Mouse (Mus musculus) left cerebral cortex, adult 9 months (tissue): ENCODE data around the gene Gm43518.

Experiments used
- DNase-seq, 2 experiments: peaks; one replicate each; pipeline ENCODE4 v3.0.0; 2022; ENCODE audit warnings: low spot score in 2 of 2

Gene Gm43518

GRCm38 (mm10) chr5:123927118-123927517, at the start of gene Gm43518:
Gene Gm43518 (plus strand): TSS chr5:123927418.
- DNase-seq, result no peak

- no peak for DNase-seq
Observed at GRCm38 (mm10) chr5:123878056-123878455, 49.2 kb upstream of the Gm43518 start.

- DNase-seq, result no peak
Observed at GRCm38 (mm10) chr5:123879928-123880327, 47.3 kb upstream of the Gm43518 start, which contains the start of gene Hcar1. Gene Hcar1 (minus strand): TSS chr5:123880020.

DNA sequence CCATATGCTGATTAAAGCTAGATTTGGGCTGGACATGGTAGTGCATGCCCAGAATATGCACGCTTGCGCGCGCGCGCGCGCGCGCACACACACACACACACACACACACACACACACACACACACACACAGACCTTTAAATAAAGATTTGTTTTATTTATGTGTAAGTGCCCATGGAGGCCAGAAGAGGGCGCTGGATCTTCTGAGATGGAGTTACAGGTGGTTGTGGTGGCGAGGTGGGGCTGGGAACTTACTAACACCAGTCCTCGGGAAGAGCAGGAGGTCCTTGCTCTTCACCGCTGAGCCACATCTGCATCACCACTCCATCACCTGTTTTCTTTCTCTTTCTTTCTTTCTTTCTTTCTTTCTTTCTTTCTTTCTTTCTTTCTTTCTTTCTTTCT, 46.4 kb upstream of the Gm43518 start:
- no peak for DNase-seq

- DNase-seq, result no peak
Observed at GRCm38 (mm10) chr5:123883891-123884290, 43.3 kb upstream of the Gm43518 start.

DNA sequence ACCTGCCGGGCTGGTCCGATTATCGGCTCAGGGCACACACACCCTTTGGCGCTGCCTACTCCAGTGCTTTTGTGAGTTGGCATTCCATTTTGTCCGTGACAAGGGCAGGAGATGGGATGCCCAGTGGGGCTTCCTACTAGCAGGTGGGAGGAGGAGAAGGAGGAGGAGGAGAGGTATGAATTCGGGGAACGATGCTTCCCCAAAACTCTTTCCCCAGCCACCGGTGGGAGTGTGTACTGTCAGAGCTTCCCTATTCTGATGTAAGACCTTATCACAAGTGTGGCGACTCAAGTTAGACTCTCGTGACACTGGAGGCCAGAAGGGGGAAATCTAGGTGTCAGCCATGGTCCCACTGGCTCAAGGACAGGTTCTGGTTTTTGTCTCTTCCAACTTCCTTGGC, 42.9 kb upstream of the Gm43518 start:
- DNase-seq, result no peak

GRCm38 (mm10) chr5:123886365-123886764, 40.9 kb upstream of the Gm43518 start:
- DNase-seq, result no peak

- no peak for DNase-seq
Observed at GRCm38 (mm10) chr5:123890312-123890711, 36.9 kb upstream of the Gm43518 start.

DNA sequence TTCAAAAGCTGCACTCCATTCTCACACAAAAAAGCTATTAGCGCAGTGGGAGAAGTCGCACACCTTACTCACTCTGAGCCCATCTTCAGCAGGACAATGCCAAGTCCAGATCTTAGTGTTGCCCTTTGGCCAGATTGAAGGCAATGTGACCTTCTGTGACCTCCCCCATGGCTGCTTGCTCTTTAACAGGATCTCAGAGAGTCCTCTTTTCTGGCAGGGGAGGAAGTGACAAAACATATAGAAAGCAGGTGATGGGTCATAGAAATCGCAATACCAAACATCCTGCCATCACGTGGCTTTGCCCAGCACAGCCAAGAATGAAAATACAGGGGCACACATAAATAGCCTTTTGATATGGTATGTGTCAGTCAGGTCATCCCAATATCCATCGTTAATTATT, 36.2 kb upstream of the Gm43518 start:
- DNase-seq, result no peak

- peak in 1 of 2 experiments; percentile 34 for DNase-seq
Observed at GRCm38 (mm10) chr5:123891669-123892068, 35.5 kb upstream of the Gm43518 start.

DNA sequence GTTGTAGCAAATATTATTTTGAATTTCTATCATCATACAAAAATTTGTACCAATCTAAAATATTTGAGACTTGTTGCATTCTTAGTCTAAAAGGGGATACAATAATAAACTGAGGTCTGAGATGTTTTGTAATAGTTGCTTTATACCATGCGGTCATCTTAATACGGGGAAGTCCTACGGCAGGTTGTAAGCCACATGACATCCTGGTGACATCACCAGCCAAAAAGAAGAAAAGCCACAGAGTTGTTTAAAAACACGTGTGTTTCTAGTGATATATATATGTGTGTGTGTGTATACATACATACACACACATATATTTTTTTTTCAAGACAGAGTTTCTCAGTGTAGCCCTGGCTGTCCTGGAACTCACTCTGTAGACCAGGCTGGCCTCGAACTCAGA, 33.7 kb upstream of the Gm43518 start:
- DNase-seq, result no peak

- no peak for DNase-seq
Observed at GRCm38 (mm10) chr5:123896395-123896794, 30.8 kb upstream of the Gm43518 start.

DNA sequence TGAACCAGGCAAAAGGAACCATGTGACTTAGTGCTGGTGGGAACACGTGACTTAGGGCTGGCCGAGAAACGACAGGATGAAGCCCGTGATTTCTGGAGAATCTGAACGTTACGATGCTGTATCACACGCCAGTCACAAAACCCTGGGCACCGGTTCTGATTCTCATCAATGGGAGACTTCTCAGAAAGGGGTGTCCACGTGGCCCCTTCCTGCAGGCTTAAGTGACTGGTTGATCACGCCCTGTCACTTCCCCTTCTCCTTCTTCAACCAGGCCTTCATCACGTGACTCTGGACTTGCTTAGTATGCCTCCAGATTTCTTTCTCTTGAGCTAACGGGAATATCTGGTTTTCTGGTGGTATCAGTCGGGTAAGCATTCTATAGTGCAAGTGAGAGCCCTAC, 29.9 kb upstream of the Gm43518 start:
- DNase-seq, result peak in 1 of 2 experiments; percentile 41

GRCm38 (mm10) chr5:123904059-123904672, 23.1 kb upstream of the Gm43518 start:
- no peak for DNase-seq

GRCm38 (mm10) chr5:123906146-123906975, 20.9 kb upstream of the Gm43518 start:
- DNase-seq, result no peak

DNA sequence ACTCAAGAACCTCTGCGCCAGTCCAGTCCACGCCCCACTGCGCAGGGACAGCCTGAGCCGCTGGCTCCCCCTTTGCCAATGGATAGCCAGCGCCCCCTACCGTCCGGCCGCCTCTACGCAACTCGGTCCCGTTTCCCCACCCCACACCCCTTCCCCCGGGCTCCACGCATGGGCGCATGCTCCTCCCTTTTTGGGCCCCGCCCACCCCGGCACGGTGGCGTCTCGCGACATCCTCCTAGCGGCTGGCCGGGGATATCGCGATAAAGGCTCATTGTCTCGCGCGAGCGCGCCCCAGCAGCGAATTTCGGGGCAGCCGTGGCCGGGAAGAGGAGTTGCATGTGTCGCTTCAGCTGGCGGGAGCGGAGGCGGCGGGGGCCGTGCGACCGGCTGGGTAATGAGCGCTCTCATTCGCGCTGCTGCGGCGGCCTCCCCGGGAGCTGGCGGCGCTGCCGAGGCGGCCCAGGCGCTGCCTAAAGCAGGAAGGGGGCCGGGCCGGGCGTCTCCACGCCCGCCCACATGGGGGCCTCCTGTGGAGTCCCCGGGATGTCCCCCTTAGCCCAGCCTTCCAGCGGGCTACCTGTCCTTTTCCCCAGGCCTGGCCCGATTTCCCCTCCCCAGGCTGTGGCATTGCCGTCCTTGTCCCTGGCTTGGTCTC, 20.1 kb upstream of the Gm43518 start, which contains the start of gene Denr:
Gene Denr, plus strand, starts transcription at position 200 of the 655 bp plus-strand sequence.
- peak; percentile 90 to 98 for DNase-seq

GRCm38 (mm10) chr5:123907631-123907977, 19.6 kb upstream of the Gm43518 start:
- no peak for DNase-seq

DNA sequence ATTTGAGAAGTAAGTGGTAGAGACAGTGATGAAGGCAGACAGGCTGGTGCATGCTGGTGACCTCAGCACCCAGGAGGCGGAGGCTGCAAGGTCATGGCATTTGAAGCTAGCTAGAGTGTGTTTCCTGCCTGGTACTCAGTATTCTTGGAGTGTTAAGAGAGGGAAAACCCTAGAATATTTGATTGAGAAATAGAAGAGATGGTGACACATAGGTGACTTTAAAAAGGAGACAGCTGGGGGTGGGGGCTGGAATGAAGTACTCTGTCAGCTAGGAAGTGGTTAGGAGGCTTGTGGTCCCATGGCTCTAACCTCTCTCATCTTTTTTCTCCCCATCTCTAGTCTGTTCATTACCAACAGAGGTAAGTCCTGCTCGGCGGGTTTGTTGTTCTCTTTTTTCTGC, 12.4 kb upstream of the Gm43518 start:
- DNase-seq, result no peak

- no peak for DNase-seq
Observed at GRCm38 (mm10) chr5:123922112-123922511, 5.1 kb upstream of the Gm43518 start.

GRCm38 (mm10) chr5:123930508-123930989, 3.3 kb downstream of the Gm43518 start, which contains the start of gene Ccdc62:
Gene Ccdc62 (plus strand): TSS chr5:123930679.
- peak; percentile 68 to 91 for DNase-seq

DNA sequence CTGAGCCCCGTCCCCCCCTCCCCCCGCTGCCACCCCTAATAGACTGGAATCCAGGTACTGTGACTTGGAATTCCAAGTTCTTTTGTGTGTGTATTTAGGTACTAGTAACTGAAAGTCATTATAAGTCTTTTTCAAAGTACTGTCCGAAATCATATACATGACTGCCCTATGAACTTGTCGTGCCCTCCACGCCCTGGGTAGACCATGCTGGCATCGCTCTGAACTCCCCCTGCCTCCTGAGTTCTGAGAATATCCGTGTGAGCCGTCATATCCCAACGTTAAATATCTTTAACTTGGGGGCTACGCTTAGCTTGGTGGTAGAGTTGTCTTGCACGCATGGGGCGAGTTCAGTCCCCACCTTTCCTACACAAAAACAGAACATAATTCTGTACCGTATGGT, 3.9 kb downstream of the Gm43518 start:
- DNase-seq, result no peak

DNA sequence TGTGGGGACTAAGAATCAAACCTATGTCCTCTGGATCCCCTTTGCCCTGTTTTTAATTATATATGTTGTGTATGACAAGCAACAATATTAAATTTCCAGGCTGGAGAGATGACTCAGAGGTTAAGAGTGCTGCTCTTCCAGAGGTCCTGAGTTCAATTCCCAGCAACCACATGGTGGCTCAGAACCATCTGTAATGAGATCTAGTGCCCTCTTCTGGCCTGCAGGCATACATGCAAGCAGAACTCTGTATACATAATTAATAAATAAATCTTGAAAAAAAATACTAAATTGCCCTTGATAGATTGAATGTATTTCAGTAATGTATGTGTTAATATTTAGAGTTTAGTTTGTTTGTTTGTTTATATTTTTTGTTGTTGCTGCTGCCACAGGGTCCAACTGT, 5.7 kb downstream of the Gm43518 start:
- DNase-seq, result no peak
